Mouse (Mus musculus) CD4-positive, CD25-positive, alpha-beta regulatory T cell, adult 9 weeks (primary cell): ENCODE data around the gene Mib2. TPM values are rescaled to one million over a fixed set of nuclear protein-coding genes. Genes with fewer than 3 reads are reported as not detected.

Experiments used
- polyA plus RNA-seq: library from polyadenylated mRNA; unstranded; fragments of 100-300 nt; shearing (Covaris generic); gene quantifications from one replicate; pipeline ENCODE4 v1.2.1, GENCODE M21; 2017

The Mib2 gene
- 30.9 TPM for polyA plus RNA-seq

GRCm38 (mm10) chr4:155668689-155669597, at the start of gene Mib2:
Gene Mib2 (minus strand): TSS chr4:155669198.

GRCm38 (mm10) chr4:155704721-155705591, 36.0 kb upstream of the Mib2 start, which contains the start of gene Ssu72:
Gene Ssu72 (plus strand): TSS chr4:155704800.

DNA sequence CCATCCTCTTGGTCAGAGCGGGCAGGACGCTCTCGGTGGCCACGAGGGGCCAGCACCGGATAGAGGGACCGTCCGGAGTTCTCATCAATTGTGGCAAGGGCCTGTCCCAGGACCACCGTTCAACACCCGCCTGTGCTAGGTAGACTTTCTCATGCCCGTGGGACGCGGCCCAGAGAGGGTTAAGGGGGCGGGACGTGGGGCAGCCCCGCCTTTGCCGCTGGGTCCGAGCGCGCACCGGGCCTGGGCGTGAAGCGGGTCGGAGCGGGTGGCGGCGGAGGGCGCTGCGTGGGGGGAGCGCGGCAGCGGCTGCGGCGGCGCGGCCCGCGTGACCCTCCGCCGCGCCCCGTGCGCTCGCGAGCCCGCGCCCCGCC, 25.1 kb upstream of the Mib2 start, which contains the start of gene Fndc10:
Gene Fndc10 (plus strand): TSS at position 232 of the 371 bp plus-strand sequence.

GRCm38 (mm10) chr4:155653086-155653450, 15.9 kb downstream of the Mib2 start, which contains the start of gene Mmp23:
Gene Mmp23 (minus strand): TSS chr4:155653384.

DNA sequence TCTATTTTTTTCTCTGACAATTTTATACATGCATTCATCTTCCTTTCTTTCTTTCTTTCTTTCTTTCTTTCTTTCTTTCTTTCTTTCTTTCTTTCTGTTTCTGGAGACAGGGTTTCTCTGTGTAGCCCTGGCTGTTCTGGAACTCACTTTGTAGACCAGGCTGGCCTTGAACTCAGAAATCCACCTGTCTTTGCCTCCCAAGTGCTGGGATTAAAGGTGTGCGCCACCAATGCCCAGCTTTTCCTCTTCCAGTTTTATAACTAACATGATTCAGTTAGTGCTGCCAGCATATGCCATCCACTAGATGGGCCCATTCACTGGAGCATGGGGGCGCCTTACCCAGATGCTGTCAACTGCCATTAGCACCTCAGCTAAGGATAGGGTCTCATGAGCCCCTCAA, 23.7 kb downstream of the Mib2 start, which contains the start of gene Gm10563:
Gene Gm10563 (minus strand): TSS at position 101 of the 400 bp plus-strand sequence.

DNA sequence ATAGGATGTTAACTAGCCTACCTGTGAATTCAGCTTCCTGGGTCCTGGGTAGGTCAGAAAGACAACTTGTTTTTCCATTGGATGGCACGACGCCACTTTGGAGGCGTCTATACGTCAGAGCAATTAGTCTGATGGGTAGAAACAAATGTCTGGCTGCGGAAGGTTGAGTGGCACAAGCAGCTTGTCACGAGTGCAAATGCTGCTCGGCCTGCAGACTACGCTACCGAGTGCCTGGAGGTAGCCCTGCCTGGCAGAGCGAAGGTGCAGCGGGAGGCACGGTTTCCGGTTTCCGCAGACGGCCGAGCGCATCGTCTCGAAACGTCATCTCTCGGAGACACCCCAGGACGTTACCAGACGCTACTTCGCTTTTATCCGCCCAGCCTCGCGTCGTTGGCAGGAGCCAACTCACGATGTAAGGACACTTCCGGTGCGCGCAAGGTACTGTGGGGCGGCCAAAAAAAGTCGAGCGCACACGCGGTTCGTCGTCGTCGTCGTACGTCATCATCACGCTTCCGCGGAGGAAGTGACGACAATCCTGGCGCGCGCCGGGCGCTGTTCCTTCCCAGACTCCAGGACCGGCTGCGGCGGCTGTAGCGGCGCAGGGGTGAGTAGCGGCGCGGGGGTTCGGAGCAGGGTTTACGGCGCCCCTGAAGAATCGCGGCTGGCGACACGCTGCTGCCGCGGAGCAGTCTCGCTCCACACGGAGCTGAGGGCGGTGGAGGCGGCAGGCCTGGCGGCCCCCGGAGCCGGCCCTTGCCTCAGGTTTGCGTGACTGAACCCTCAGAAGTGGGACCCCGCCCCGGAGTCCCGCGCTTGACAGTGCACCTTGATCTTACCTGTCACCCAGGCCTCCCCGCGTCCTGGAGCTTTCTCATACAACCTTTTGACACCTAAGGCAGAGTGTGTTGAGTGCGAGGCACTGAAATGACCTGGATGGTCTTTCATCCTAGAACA, 44.4 kb downstream of the Mib2 start, which contains the start of gene Cdk11b:
Gene Cdk11b (plus strand): TSS at position 517 of the 954 bp plus-strand sequence.

Other genes starting within 250 kb of the Mib2 start
- gene Tmem52, start 200.1 kb downstream of the Mib2 start, polyA plus RNA-seq = not detected
- 23.7 TPM for gene Gnb1, start 177.8 kb downstream of the Mib2 start, polyA plus RNA-seq
- 103 TPM for gene Nadk, start 106.8 kb downstream of the Mib2 start, polyA plus RNA-seq
- 11.9 TPM for gene Slc35e2, start 67.8 kb downstream of the Mib2 start, polyA plus RNA-seq
- 160 TPM for gene Cdk11b, start 44.3 kb downstream of the Mib2 start, polyA plus RNA-seq
- gene Gm10563, start 23.8 kb downstream of the Mib2 start, polyA plus RNA-seq = not detected
- 0.19 TPM for gene Mmp23, start 15.8 kb downstream of the Mib2 start, polyA plus RNA-seq
- gene Fndc10, start 25.1 kb upstream of the Mib2 start, polyA plus RNA-seq = 0.72 TPM
- 160 TPM for gene Ssu72, start 35.6 kb upstream of the Mib2 start, polyA plus RNA-seq
- gene Tmem240, start 65.6 kb upstream of the Mib2 start, polyA plus RNA-seq = 0.15 TPM
- 28.3 TPM for gene Atad3a, start 91.9 kb upstream of the Mib2 start, polyA plus RNA-seq
- gene Vwa1, start 105.5 kb upstream of the Mib2 start, polyA plus RNA-seq = 0.10 TPM
- gene Tmem88b, start 116.7 kb upstream of the Mib2 start, polyA plus RNA-seq = not detected
- gene Ankrd65, start 121.2 kb upstream of the Mib2 start, polyA plus RNA-seq = not detected
- 151 TPM for gene Mrpl20, start 133.7 kb upstream of the Mib2 start, polyA plus RNA-seq
- gene Ccnl2, start 143.3 kb upstream of the Mib2 start, polyA plus RNA-seq = 114 TPM
- 211 TPM for gene Aurkaip1, start 162.1 kb upstream of the Mib2 start, polyA plus RNA-seq
- 4.8 TPM for gene Mxra8, start 170.5 kb upstream of the Mib2 start, polyA plus RNA-seq
- 3.0 TPM for gene Dvl1, start 178.2 kb upstream of the Mib2 start, polyA plus RNA-seq
- gene Tas1r3, start 194.2 kb upstream of the Mib2 start, polyA plus RNA-seq = 0.99 TPM
- gene Cptp, start 200.2 kb upstream of the Mib2 start, polyA plus RNA-seq = 23.9 TPM
- gene Ints11, start 200.3 kb upstream of the Mib2 start, polyA plus RNA-seq = 75.8 TPM
- gene Pusl1, start 222.6 kb upstream of the Mib2 start, polyA plus RNA-seq = 35.9 TPM
- 5.7 TPM for gene Acap3, start 222.6 kb upstream of the Mib2 start, polyA plus RNA-seq